Mouse (Mus musculus): ENCODE data around the gene Npepps. TPM values are rescaled to one million over a fixed set of nuclear protein-coding genes. Genes with fewer than 3 reads are reported as not detected.
A peak's percentile ranks its signal among the peaks of the same experiment; 100 is the strongest.
"Not testable (repeated sequence)": the region's sequence is repeated elsewhere in the genome, so short reads cannot be mapped to it uniquely, and the experiment has no call there.

Gene Npepps
- total RNA-seq, 2 experiments from 2014 or later: 57.6 to 77.2 TPM

- H3K27ac ChIP-seq; intact Hi-C loops (cut with DNase I); H3K4me3 ChIP-seq; DNase-seq: not testable (repeated sequence)
- TF ChIP-seq CTCF (IDR thresholded peaks at IDR 0.05): peak; percentile 22; the same call in 1 of the 2 replicates
Observed at GRCm38 (mm10) chr11:97270004-97270403, 10.4 kb downstream of the Npepps start.

GRCm38 (mm10) chr11:97266544-97266943 is 13.9 kb downstream of the Npepps start:
- intact Hi-C loops (cut with DNase I): loop anchor here (10.0 kb wide), 1 partner anchor 162 kb away; no protein-coding TSS in a partner anchor
- H3K27ac ChIP-seq, H3K4me3 ChIP-seq, DNase-seq: not testable (repeated sequence)

DNA sequence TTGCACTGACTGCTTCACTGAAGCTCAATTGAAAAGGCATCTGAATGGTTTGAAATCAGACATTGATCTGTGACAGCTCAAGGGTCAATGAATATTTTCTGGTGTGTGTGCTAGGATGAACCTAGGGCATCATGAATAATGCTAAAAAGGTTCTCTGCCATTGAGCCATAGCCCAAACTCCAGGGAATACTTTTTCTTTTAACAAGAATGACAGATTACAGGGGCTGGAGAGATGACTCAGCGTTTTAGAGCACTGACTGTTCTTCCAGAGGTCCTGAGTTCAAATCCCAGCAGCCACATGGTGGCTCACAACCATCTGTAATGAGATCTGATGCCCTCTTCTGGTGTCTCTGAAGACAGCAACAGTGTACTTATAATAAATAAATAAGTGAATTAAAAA is 30.8 kb downstream of the Npepps start:
- intact Hi-C loops (cut with DNase I); DNase-seq; H3K27ac ChIP-seq; H3K4me3 ChIP-seq: not testable (repeated sequence)

- Histone ChIP-seq H3K4me3 (no peak overlapping the region), H3K27ac (no peak overlapping the region)
- TF ChIP-seq CTCF (IDR thresholded peaks at IDR 0.05): no peak
- no peak for DNase-seq
- intact Hi-C loops (cut with DNase I): no loop called here
Observed at GRCm38 (mm10) chr11:97246510-97247159, 33.8 kb downstream of the Npepps start.

DNA sequence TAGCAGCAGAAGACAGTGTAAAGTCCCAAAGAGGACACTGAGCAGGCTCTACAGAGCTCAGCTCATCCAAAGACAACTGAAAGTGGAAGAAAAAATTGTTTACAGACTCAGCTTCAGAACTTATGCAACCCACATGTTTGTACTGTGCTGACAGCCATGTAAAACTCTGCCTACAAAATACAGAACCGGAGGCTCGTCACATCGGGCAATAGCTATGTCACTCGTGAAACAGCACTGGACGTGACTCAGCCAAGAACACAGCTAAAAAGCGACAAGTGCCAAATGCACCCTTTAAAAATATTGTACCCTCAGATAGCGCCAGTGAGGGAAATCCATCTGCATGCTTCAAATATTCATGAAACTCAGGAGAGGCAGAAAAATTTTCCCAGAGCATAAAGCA is 39.1 kb downstream of the Npepps start:
- no peak overlapping the region for H3K27ac ChIP-seq
- intact Hi-C loops (cut with DNase I): no loop called here
- TF ChIP-seq CTCF (IDR thresholded peaks at IDR 0.05): no peak
- H3K4me3 ChIP-seq: no peak overlapping the region
- no peak for DNase-seq

- H3K4me3 ChIP-seq: no peak overlapping the region
- no peak for TF ChIP-seq CTCF (IDR thresholded peaks at IDR 0.05)
- intact Hi-C loops (cut with DNase I): no loop called here
- H3K27ac ChIP-seq: no peak overlapping the region
- DNase-seq: no peak
Observed at GRCm38 (mm10) chr11:97237976-97238375, 42.5 kb downstream of the Npepps start.

GRCm38 (mm10) chr11:97232436-97232835 is 48.0 kb downstream of the Npepps start:
- DNase-seq: no peak
- intact Hi-C loops (cut with DNase I): no loop called here
- H3K27ac ChIP-seq: no peak overlapping the region; the same call in 1 of the 2 replicates
- H3K4me3 ChIP-seq: no peak overlapping the region
- TF ChIP-seq CTCF (IDR thresholded peaks at IDR 0.05): no peak

DNA sequence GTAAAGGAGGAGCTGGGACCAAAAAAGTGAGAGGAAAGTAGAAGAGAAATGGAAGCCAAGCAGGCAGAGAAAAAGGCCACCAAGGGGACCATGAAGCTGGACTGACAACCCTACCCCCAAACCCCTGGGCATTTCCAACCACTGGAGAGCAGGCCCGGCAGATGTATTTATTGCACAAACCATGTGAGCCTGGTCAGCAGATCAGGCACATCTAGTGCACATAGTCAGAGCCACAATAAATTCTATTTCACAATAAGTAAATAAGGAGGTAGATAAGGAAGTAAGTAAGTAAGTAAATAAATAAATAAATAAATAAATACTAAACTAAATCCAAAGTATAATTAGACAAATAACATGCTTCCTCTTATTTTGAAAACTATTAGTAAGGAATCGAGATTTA is 51.0 kb downstream of the Npepps start:
- no peak for DNase-seq
- intact Hi-C loops (cut with DNase I): no loop called here
- no peak for TF ChIP-seq CTCF (IDR thresholded peaks at IDR 0.05)
- no peak overlapping the region for H3K4me3 ChIP-seq
- H3K27ac ChIP-seq: no peak overlapping the region

DNA sequence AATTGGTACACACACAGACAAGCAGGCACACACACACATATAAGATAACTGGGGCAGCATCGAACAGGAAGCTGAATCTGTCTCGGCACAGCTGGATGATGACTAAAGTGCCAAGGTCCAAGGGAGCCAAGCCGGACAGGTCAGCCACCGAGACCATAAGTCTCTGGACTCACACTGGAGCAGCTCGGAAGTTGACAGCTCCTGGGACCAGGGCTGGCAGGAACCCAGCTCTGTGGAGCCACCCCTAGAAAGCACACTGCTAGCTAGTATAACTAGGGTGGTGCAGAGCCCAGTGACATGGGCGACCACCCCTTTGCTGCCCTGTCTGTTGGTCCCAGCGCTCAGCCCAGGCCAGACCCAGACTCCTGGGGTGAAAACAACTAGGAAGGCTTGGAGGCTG is 51.5 kb downstream of the Npepps start:
- DNase-seq: no peak
- no peak overlapping the region for H3K4me3 ChIP-seq
- H3K27ac ChIP-seq: no peak overlapping the region
- intact Hi-C loops (cut with DNase I): no loop called here
- TF ChIP-seq CTCF (IDR thresholded peaks at IDR 0.05): no peak

DNA sequence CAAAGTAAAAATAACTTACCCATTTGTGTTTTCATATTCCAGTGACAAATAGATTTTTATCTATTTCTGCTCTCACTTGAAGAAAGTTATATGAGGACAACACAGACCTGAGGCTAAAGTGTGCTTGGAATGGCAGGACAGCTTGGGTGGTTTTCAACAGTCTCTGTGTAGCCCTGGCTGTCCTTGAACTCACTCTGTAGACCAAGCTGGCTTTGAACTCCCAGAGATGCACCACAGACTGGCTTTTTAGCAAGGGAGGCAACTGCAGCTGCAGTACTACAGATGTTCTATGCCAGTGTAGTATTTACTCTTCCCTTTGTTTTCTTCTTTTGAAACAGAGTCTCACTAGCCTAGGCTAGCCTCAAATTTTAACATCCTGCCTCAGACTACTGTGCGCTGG is 54.3 kb downstream of the Npepps start:
- no peak overlapping the region for H3K27ac ChIP-seq
- H3K4me3 ChIP-seq: no peak overlapping the region
- TF ChIP-seq CTCF (IDR thresholded peaks at IDR 0.05): no peak
- intact Hi-C loops (cut with DNase I): no loop called here
- DNase-seq: no peak

- no peak for TF ChIP-seq CTCF (IDR thresholded peaks at IDR 0.05)
- Histone ChIP-seq H3K27ac (no peak overlapping the region), H3K4me3 (no peak overlapping the region)
- intact Hi-C loops (cut with DNase I): no loop called here
- DNase-seq: no peak
Observed at GRCm38 (mm10) chr11:97223485-97223884, 57.0 kb downstream of the Npepps start.

GRCm38 (mm10) chr11:97221611-97222010 is 58.8 kb downstream of the Npepps start:
- DNase-seq: no peak
- Histone ChIP-seq H3K27ac (no peak overlapping the region), H3K4me3 (no peak overlapping the region)
- intact Hi-C loops (cut with DNase I): no loop called here
- no peak for TF ChIP-seq CTCF (IDR thresholded peaks at IDR 0.05)

GRCm38 (mm10) chr11:97220211-97220610 is 60.2 kb downstream of the Npepps start:
- TF ChIP-seq CTCF (IDR thresholded peaks at IDR 0.05): no peak
- Histone ChIP-seq H3K27ac (no peak overlapping the region), H3K4me3 (no peak overlapping the region)
- intact Hi-C loops (cut with DNase I): no loop called here
- no peak for DNase-seq

GRCm38 (mm10) chr11:97214411-97214810 is 66.0 kb downstream of the Npepps start:
- Histone ChIP-seq H3K27ac (no peak overlapping the region), H3K4me3 (no peak overlapping the region)
- DNase-seq: no peak
- no peak for TF ChIP-seq CTCF (IDR thresholded peaks at IDR 0.05)
- intact Hi-C loops (cut with DNase I): loop anchor here (10.0 kb wide), 1 partner anchor 100 kb away; the partner anchor contains the start of gene Mrpl45
